Mouse (Mus musculus) MN1 (cell line): ENCODE measurements around the gene Slc16a11.

Source experiments
- DNase-seq: peaks from one replicate; pipeline ENCODE4 v3.0.0-alpha.2; 2016; ENCODE audit warnings: low spot score

Gene Slc16a11

GRCm38 (mm10) chr11:70251853-70252252 lies 39.3 kb downstream of the Slc16a11 start:
- DNase-seq: no peak

GRCm38 (mm10) chr11:70254337-70254736 lies 41.8 kb downstream of the Slc16a11 start:
- no peak for DNase-seq

GRCm38 (mm10) chr11:70254931-70255531 lies 42.5 kb downstream of the Slc16a11 start, which contains the start of gene Alox12:
TSS of gene Alox12 (minus strand) at chr11:70255353.
- no peak for DNase-seq

- DNase-seq: no peak
Observed at GRCm38 (mm10) chr11:70259035-70259434, 46.5 kb downstream of the Slc16a11 start.

GRCm38 (mm10) chr11:70265252-70265651 lies 52.7 kb downstream of the Slc16a11 start:
- no peak for DNase-seq

GRCm38 (mm10) chr11:70265819-70266218 lies 53.3 kb downstream of the Slc16a11 start:
- no peak for DNase-seq
